Mouse (Mus musculus) CH12.LX (cell line): ENCODE measurements around the gene Fbp1. TPM values are rescaled to one million over a fixed set of nuclear protein-coding genes. Genes with fewer than 3 reads are reported as not detected.

Experiments
- DNase-seq: peaks from one replicate; pipeline ENCODE4 v3.0.0-alpha.2; 2013; ENCODE audit errors: extremely low read depth
- H3K27ac ChIP-seq: 2 replicates; pipeline ENCODE4 v1.5.1; 2012; ENCODE audit warnings: low read depth, mild to moderate bottlenecking, control low read depth, moderate library complexity; ENCODE audit not compliant: insufficient read depth
- H3K27me3 ChIP-seq: replicated peaks from 2 replicates; pipeline ENCODE3; 2012; ENCODE audit warnings: inconsistent platforms
- H3K36me3 ChIP-seq, 2 experiments: replicated peaks in 1 of 2; 2 replicates each; pipeline versions ENCODE3 to v1.6.1; 2012; ENCODE audit warnings: inconsistent platforms in 1 of 2, low read length in 1 of 2, mild to moderate bottlenecking in 1 of 2, mixed read lengths in 1 of 2, moderate library complexity in 1 of 2; ENCODE audit not compliant: control insufficient read depth in 1 of 2, insufficient read depth in 1 of 2
- H3K4me1 ChIP-seq, 2 experiments: 2 replicates each; pipeline ENCODE4 v1.6.1; 2012; ENCODE audit warnings: inconsistent platforms in 1 of 2, moderate library complexity in 1 of 2; ENCODE audit not compliant: insufficient read depth in 2 of 2, control insufficient read depth in 1 of 2
- H3K4me2 ChIP-seq: 2 replicates; pipeline ENCODE4 v1.6.1; 2012; ENCODE audit warnings: low read depth, mild to moderate bottlenecking, control low read depth; ENCODE audit not compliant: poor library complexity, insufficient read depth, severe bottlenecking
- H3K4me3 ChIP-seq, 3 experiments: fragments of 150-350 bp in 1 of 3; sonication (generic) in 1 of 3; replicated peaks in 1 of 3; 2 replicates each; pipeline versions ENCODE3 to v1.5.1; 2011 to 2012; ENCODE audit warnings: low read depth in 2 of 3, low read length in 2 of 3, mild to moderate bottlenecking in 2 of 3, moderate library complexity in 2 of 3, control low read depth in 1 of 3, improper control_type of control experiment in 1 of 3, inconsistent platforms in 1 of 3, mixed read lengths in 1 of 3; ENCODE audit not compliant: poor library complexity in 1 of 3
- H3K79me2 ChIP-seq: replicated peaks from 2 replicates; pipeline ENCODE4 v1.6.1; 2012; ENCODE audit warnings: mild to moderate bottlenecking, moderate library complexity; ENCODE audit not compliant: control insufficient read depth, poor library complexity, insufficient read depth, severe bottlenecking; ENCODE audit errors: extremely low read depth
- H3K9ac ChIP-seq: 2 replicates; pipeline ENCODE4 v1.6.1; 2012; ENCODE audit warnings: low read depth, mild to moderate bottlenecking, control low read depth, moderate library complexity; ENCODE audit not compliant: insufficient read depth
- H3K9me3 ChIP-seq: replicated peaks from 2 replicates; pipeline ENCODE3; 2012; ENCODE audit warnings: low read length, inconsistent platforms, mixed read lengths
- CTCF ChIP-seq, 2 experiments: IDR thresholded peaks in 1 of 2; conservative IDR thresholded peaks in 1 of 2; 2 replicates each; pipeline ENCODE4 v1.5.1; 2011 to 2012; ENCODE audit warnings: low read depth in 2 of 2, low read length in 2 of 2, improper control_type of control experiment in 1 of 2, inconsistent platforms in 1 of 2, mild to moderate bottlenecking in 1 of 2, moderate library complexity in 1 of 2
- ETS1 ChIP-seq: conservative IDR thresholded peaks from 2 replicates; pipeline ENCODE4 v1.6.1; 2012; ENCODE audit warnings: low read depth, mild to moderate bottlenecking, inconsistent platforms, low read length, improper control_type of control experiment, moderate library complexity
- HCFC1 ChIP-seq: IDR thresholded peaks from 2 replicates; pipeline ENCODE4 v1.6.1; 2012; ENCODE audit warnings: low read depth, mild to moderate bottlenecking, inconsistent platforms, low read length, improper control_type of control experiment
- JUND ChIP-seq: conservative IDR thresholded peaks from 2 replicates; pipeline ENCODE4 v1.6.1; 2011; ENCODE audit warnings: low read depth, low read length, improper control_type of control experiment
- MEF2A ChIP-seq: IDR thresholded peaks from 2 replicates; pipeline ENCODE4 v1.6.1; 2014; ENCODE audit warnings: low read depth, mild to moderate bottlenecking, inconsistent platforms, low read length, improper control_type of control experiment, borderline replicate concordance
- NELFE ChIP-seq: IDR thresholded peaks from 2 replicates; pipeline ENCODE4 v1.6.1; 2011; ENCODE audit warnings: low read depth, low read length, improper control_type of control experiment
- RAD21 ChIP-seq: IDR thresholded peaks from 2 replicates; pipeline ENCODE4 v1.6.1; 2011; ENCODE audit warnings: low read depth, mild to moderate bottlenecking, low read length, improper control_type of control experiment, moderate library complexity
- RCOR1 ChIP-seq: conservative IDR thresholded peaks from 2 replicates; pipeline ENCODE4 v1.6.1; 2012; ENCODE audit warnings: low read depth, mild to moderate bottlenecking, inconsistent platforms, low read length, improper control_type of control experiment
- SMC3 ChIP-seq: IDR thresholded peaks from 2 replicates; pipeline ENCODE4 v1.6.1; 2011; ENCODE audit warnings: low read depth, low read length, improper control_type of control experiment
- TBP ChIP-seq: conservative IDR thresholded peaks from 2 replicates; pipeline ENCODE4 v1.6.1; 2011; ENCODE audit warnings: low read depth, low read length, improper control_type of control experiment
- ZC3H11A ChIP-seq: IDR thresholded peaks from 2 replicates; pipeline ENCODE4 v1.6.1; 2012; ENCODE audit warnings: low read depth, mild to moderate bottlenecking, inconsistent platforms, low read length, improper control_type of control experiment
- ZNF384 ChIP-seq: IDR thresholded peaks from 2 replicates; pipeline ENCODE4 v1.6.1; 2012; ENCODE audit warnings: low read depth, low read length, improper control_type of control experiment, inconsistent platforms
- dilution Hi-C: fragments of 300-500 bp; cut with MboI; formaldehyde crosslinking; loops from 2 replicates; pipeline ENCODE4 v1.14.3; 2020; ENCODE audit warnings: low sequenced_read_pairs; ENCODE audit not compliant: extremely low pct_unique_long_range_greater_than_20kb, extremely low pct_ligation_motif_present
- in situ Hi-C: fragments of 300-500 bp; cut with MboI; formaldehyde crosslinking; loops from 3 replicates; pipeline ENCODE4 v1.14.3; 2019; ENCODE audit warnings: low sequenced_read_pairs, low pct_ligation_motif_present, low pct_unique_long_range_greater_than_20kb, mixed read lengths
- polyA plus RNA-seq: library from polyadenylated mRNA; unstranded; fragments of >175 nt; gene quantifications from 2 replicates; pipeline ENCODE4 v1.2.1, GENCODE M21; 2012; ENCODE audit warnings: low read depth; ENCODE audit not compliant: insufficient read length
- total RNA-seq, 2 experiments: library from RNA; depleted of rRNA; stranded (reverse); fragments of 300-350 nt in 1 of 2; fragments of >200 nt in 1 of 2; gene quantifications; 2 replicates each; pipeline ENCODE4 v1.2.3; 2012 to 2014

Fbp1 gene
- total and polyA plus RNA-seq, 3 experiments: not detected

- TF ChIP-seq TBP (no peak), RCOR1 (no peak), ZC3H11A (no peak), MEF2A (peak; percentile 60), NELFE (no peak; the same call in 1 of the 2 replicates)
Measured at GRCm38 (mm10) chr13:62856305-62856675, 31.8 kb downstream of the Fbp1 start (continued).

GRCm38 (mm10) chr13:62855396-62856304 is 32.4 kb downstream of the Fbp1 start:
- Histone ChIP-seq H3K4me3 (peak overlapping the region; percentile 38 to 46 (median 40)), H3K27ac (no peak overlapping the region), H3K9ac (peak overlapping the region; percentile 17; the same call in 1 of the 2 replicates), H3K27me3 (no peaks in the 10 kb centered on the region), H3K79me2 (no peaks in the 10 kb centered on the region), H3K4me1 (peaks cover 8 to 9% of the 10 kb centered on the region in 2 experiments; a peak in 2 of 4 replicates), H3K36me3 (no peaks in the 10 kb centered on the region), H3K4me2 (peak overlapping the region; percentile 94), H3K9me3 (no peaks in the 10 kb centered on the region)
- DNase-seq: no peak
- in situ Hi-C loops: loop anchor here (10.0 kb wide), 2 partner anchors 91 to 231 kb away; partner anchors contain the start of genes 6720489N17Rik and Platr25
- dilution Hi-C loops: no loop called here
- TF ChIP-seq SMC3 (no peak), ZNF384 (peak; percentile 58)

DNA sequence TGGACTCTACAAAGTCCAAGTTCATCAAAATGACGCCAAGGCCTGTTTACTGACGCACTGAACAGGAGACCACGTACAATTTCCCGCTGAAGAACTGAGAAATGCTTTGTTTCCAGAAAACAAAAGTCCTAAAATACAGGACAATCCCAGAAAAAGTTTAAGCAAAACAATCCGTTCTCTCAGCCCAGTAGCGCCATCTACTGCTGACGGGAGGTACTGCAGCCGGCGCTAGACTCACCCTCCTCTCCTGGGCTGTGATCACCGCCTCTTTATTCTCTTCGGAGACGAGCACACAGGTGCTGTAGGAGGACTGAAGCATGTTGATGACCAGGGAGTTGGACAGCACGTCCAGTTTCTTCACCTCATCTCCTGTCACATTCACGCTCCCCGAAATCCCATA is 33.4 kb downstream of the Fbp1 start:
- Histone ChIP-seq H3K36me3 (no peaks in the 10 kb centered on the region), H3K9ac (no peak overlapping the region), H3K27ac (no peak overlapping the region), H3K4me3 (no peak overlapping the region), H3K79me2 (no peaks in the 10 kb centered on the region), H3K4me1 (peaks cover 9 to 11% of the 10 kb centered on the region in 2 experiments; a peak in 3 of 4 replicates), H3K27me3 (no peaks in the 10 kb centered on the region), H3K4me2 (peak overlapping the region; percentile 94), H3K9me3 (no peaks in the 10 kb centered on the region)
- peak; percentile 66 for DNase-seq
- in situ Hi-C loops: loop anchor here (10.0 kb wide), 2 partner anchors 90 to 230 kb away; partner anchors contain the start of genes 6720489N17Rik and Platr25
- dilution Hi-C loops: no loop called here
- peak; percentile 72 for TF ChIP-seq RAD21
- peak; percentile 8; the same call in 1 of the 2 replicates for TF ChIP-seq ZNF384
- no peak for TF ChIP-seq TBP
- 0 out of 2 replicates have a peak, but pooled peaks have one; percentile 16 for TF ChIP-seq JUND
- no peak for TF ChIP-seq RCOR1
- TF ChIP-seq HCFC1: 0 out of 2 replicates have a peak, but pooled peaks have one; percentile 17
- peak; percentile 92 to 98 for TF ChIP-seq CTCF (conservative IDR thresholded peaks at IDR 0.05 in 1 of 2, IDR thresholded peaks at IDR 0.05 in 1 of 2; ENCODE audit: low read depth in 2 of 2, low read length in 2 of 2)
- TF ChIP-seq MEF2A: 0 out of 2 replicates have a peak, but pooled peaks have one; percentile 19
- TF ChIP-seq ETS1: no peak
- peak; percentile 81 for TF ChIP-seq SMC3
- peak; percentile 53 for TF ChIP-seq ZC3H11A
